8 mouse cellular contexts compared by ENCODE assay signal in genomic region chr7:18749896-18750477, GRCm38 (mm10). TPM values are rescaled to one million over a fixed set of nuclear protein-coding genes. Genes with fewer than 3 reads are reported as not detected.
DNase-seq lines count a peak whose midpoint lies in the region; ATAC-seq lines count a peak whose summit lies in the region.
"Not testable (repeated sequence)": the region's sequence is repeated elsewhere in the genome, so short reads cannot be mapped to it uniquely, and the experiment has no call there.

No protein-coding gene starts in this region.

- not testable (repeated sequence) for H3K27ac ChIP-seq in hindbrain, embryonic 16.5 days (ENCODE audit: low read depth, low read length); lung, embryonic 16.5 days (ENCODE audit: low read length)

- not testable (repeated sequence) for H3K4me1 ChIP-seq in hindbrain, embryonic 16.5 days (ENCODE audit: control insufficient read depth, insufficient read depth, low read depth, low read length); lung, embryonic 16.5 days (replicated peaks; ENCODE audit: control insufficient read depth, insufficient read depth, low read length)

- peak; percentile 75 for DNase-seq in Muller cell, postnatal 12 days (ENCODE audit: inconsistent ontology term)
- peak; percentile 57 to 79 for DNase-seq in cerebellum, postnatal 25 days
- peak; percentile 42 to 75 for DNase-seq in frontal cortex, postnatal 36 days (ENCODE audit: low spot score in 2 of 2)
- peak; percentile 20 for DNase-seq in layer of hippocampus, adult 9-11 months
- peak; percentile 35 for DNase-seq in ovary, postnatal 14 days (ENCODE audit: low spot score)
- DNase-seq in thymus, postnatal 25 days: peak; percentile 14

- H3K4me2 ChIP-seq in hindbrain, embryonic 16.5 days (ENCODE audit: low read length): peak overlapping the region; percentile 23
- H3K4me2 ChIP-seq in lung, embryonic 16.5 days (ENCODE audit: low read depth, low read length): not testable (repeated sequence)

- H3K36me3 ChIP-seq in hindbrain, embryonic 16.5 days (ENCODE audit: control insufficient read depth, insufficient read depth, low read length); lung, embryonic 16.5 days (ENCODE audit: control insufficient read depth, insufficient read depth, low read length): not testable (repeated sequence)

- WGBS in hindbrain, embryonic 16.5 days: 57% methylated on average over 11 of the region's 13 CpGs
- WGBS in lung, embryonic 16.5 days: 52% methylated on average over 11 of the region's 13 CpGs

- H3K4me3 ChIP-seq in hindbrain, embryonic 16.5 days (ENCODE audit: low read length); lung, embryonic 16.5 days (ENCODE audit: low read length): not testable (repeated sequence)

- not testable (repeated sequence) for H3K9ac ChIP-seq in hindbrain, embryonic 16.5 days (ENCODE audit: low read depth, low read length); lung, embryonic 16.5 days (ENCODE audit: low read length)

- peak; percentile 95 for ATAC-seq in hindbrain, embryonic 16.5 days
- peak; percentile 71 for ATAC-seq in lung, embryonic 16.5 days (ENCODE audit: low read depth)

- not testable (repeated sequence) for H3K9me3 ChIP-seq in hindbrain, embryonic 16.5 days (ENCODE audit: control insufficient read depth, low read length); lung, embryonic 16.5 days (ENCODE audit: control insufficient read depth, low read length)

- not testable (repeated sequence) for H3K27me3 ChIP-seq in hindbrain, embryonic 16.5 days (replicated peaks; ENCODE audit: control insufficient read depth, insufficient read depth, low read length)
- H3K27me3 ChIP-seq in lung, embryonic 16.5 days (ENCODE audit: control insufficient read depth, insufficient read depth, low read depth, low read length): peaks cover 12% of the 10 kb centered on the region

RNA-seq across cellular contexts. Expression of gene Psg22, which starts 32.1 kb away (rescaled TPM):
- not detected in 2 replicates for polyA plus RNA-seq in hindbrain, embryonic 16.5 days (2015; fragmentation: Nextera tagmentation; extraction: Ambion mirVana)
- polyA plus RNA-seq in lung, embryonic 16.5 days (2015; fragmentation: Nextera tagmentation; extraction: Ambion mirVana): not detected in 2 replicates

RNA-seq across cellular contexts. Expression of gene Psg19, which starts 48.3 kb away (rescaled TPM):
- polyA plus RNA-seq in hindbrain, embryonic 16.5 days (2015; fragmentation: Nextera tagmentation; extraction: Ambion mirVana): not detected in 2 replicates
- polyA plus RNA-seq in lung, embryonic 16.5 days (2015; fragmentation: Nextera tagmentation; extraction: Ambion mirVana): not detected in 2 replicates

Comparison
In these comparisons a context has a peak if more than half of its experiments do, and no peak if none do; other contexts are left out.
1. DNase-seq: peak in every context shown above with its lines; median percentile 75 in Muller cell, postnatal 12 days; 68 in cerebellum, postnatal 25 days; 58 in frontal cortex, postnatal 36 days; 35 in ovary, postnatal 14 days; 20 in layer of hippocampus, adult 9-11 months; 14 in thymus, postnatal 25 days.